Mouse (Mus musculus) hindbrain, embryonic 10.5 days (tissue): ENCODE results near the gene Armc9. TPM values are rescaled to one million over a fixed set of nuclear protein-coding genes. Genes with fewer than 3 reads are reported as not detected.

Experiments used
- DNase-seq: peaks from one replicate; pipeline ENCODE4 v3.0.0-alpha.2; 2017; ENCODE audit warnings: low spot score
- H3K27ac ChIP-seq: fragments of 300-500 bp; sonication (generic); 2 replicates; pipeline ENCODE4 v1.5.1; 2016; ENCODE audit warnings: mild to moderate bottlenecking, moderate library complexity
- H3K27me3 ChIP-seq: fragments of 300-500 bp; sonication (generic); 2 replicates; pipeline ENCODE4 v1.6.1; 2016; ENCODE audit warnings: mild to moderate bottlenecking; ENCODE audit not compliant: poor library complexity, insufficient read depth, severe bottlenecking
- H3K36me3 ChIP-seq: fragments of 300-500 bp; sonication (generic); 2 replicates; pipeline ENCODE4 v1.6.1; 2016; ENCODE audit warnings: mild to moderate bottlenecking, moderate library complexity
- H3K4me1 ChIP-seq: fragments of 300-500 bp; sonication (generic); replicated peaks from 2 replicates; pipeline ENCODE4 v1.6.1; 2016; ENCODE audit warnings: mild to moderate bottlenecking
- H3K4me3 ChIP-seq: fragments of 300-500 bp; sonication (generic); 2 replicates; pipeline ENCODE4 v1.5.1; 2016; ENCODE audit warnings: mild to moderate bottlenecking, moderate library complexity
- H3K9me3 ChIP-seq: fragments of 300-500 bp; sonication (generic); 2 replicates; pipeline ENCODE4 v1.6.1; 2016; ENCODE audit warnings: mild to moderate bottlenecking, moderate library complexity
- WGBS: fragments of 180-500 bp; shearing (Covaris S2); methylation state at CpG from one replicate; pipeline ENCODE4 v1.1.7; 2016; 5-methylcytosine and 5-hydroxymethylcytosine counted together
- polyA plus RNA-seq: library from polyadenylated mRNA; unstranded; fragments of >200 nt; fragmentation: Nextera tagmentation; extraction: Ambion mirVana; gene quantifications from 2 replicates; pipeline ENCODE4 v1.2.1, GENCODE M21; 2016

The Armc9 gene
- polyA plus RNA-seq, 1 experiment from 2014 or later = 39.3 TPM

DNA sequence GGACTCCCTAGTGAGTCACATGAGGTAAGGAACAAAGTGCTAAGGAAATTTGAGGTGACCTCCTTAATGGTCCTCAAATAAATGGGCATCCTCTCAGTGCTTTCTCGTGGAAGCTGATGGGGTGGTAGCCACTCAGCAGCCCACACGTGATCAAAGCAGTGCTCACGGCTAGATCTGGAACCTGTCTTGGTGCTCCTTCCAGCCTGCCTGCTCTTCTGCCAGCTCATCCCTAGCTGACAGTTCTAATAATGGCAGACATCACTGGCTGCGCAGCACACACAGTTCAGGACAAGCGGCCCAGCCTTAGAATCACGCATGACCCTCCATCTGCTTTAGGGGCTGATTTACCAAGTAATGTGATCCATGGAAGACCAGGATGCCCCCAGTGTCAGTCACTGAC is 85.3 kb downstream of the Armc9 start:
- H3K9me3 ChIP-seq = no peaks in the 10 kb centered on the region
- no peaks in the 10 kb centered on the region for H3K27me3 ChIP-seq
- H3K4me1 ChIP-seq = peaks cover 10% of the 10 kb centered on the region
- no peak overlapping the region for H3K4me3 ChIP-seq
- H3K36me3 ChIP-seq = peaks cover 5% of the 10 kb centered on the region
- WGBS = 92% methylated on average over 6 of the region's 6 CpGs
- H3K27ac ChIP-seq = no peak overlapping the region
- no peak for DNase-seq

DNA sequence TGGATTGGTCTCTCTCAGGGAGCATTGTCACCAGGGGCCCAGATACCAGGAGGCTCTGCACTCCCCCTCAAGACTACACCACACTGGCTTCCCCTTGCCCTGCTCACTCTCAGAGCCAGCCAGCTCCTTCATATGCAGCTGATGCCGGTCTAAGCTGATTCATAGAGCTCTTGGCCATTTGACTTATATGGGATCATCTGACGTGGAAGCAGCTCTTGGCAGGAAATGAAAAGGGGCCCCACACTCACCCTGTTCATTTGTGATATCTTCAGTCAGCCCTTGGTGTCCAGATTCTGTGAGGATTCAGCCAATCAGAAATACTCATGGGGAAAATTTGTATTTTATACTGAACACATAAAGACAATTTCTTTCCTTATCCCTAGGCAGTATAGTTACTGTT is 86.4 kb downstream of the Armc9 start:
- Histone ChIP-seq H3K27me3 (no peaks in the 10 kb centered on the region), H3K4me3 (no peak overlapping the region), H3K27ac (no peak overlapping the region), H3K36me3 (peaks cover 16% of the 10 kb centered on the region), H3K9me3 (no peaks in the 10 kb centered on the region), H3K4me1 (peaks cover 10% of the 10 kb centered on the region)
- 84% methylated on average over 2 of the region's 2 CpGs for WGBS
- no peak for DNase-seq

DNA sequence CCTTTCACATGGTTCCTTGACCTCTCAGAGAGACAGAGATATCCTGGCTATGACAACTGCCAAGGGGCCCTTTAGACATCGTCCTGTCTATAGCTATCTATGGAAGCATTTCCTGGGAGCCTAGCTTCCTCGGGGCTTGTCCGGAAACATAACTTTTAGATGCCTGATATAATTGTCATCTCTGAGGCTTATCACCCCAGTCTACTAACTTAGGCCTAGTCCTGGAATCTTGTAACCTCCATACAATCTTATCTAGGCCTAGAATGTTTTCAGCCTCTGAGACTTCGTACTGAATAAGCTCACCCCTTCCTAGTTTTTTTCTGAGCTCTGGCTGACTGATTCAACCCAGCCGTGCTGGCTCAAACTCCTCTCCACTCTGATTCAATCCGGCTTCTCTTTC is 88.9 kb downstream of the Armc9 start:
- no peak overlapping the region for H3K4me3 ChIP-seq
- H3K36me3 ChIP-seq = peaks cover 32% of the 10 kb centered on the region
- H3K27me3 ChIP-seq = no peaks in the 10 kb centered on the region
- no peak overlapping the region for H3K27ac ChIP-seq
- 87% methylated on average over 6 of the region's 6 CpGs for WGBS
- no peaks in the 10 kb centered on the region for H3K9me3 ChIP-seq
- no peak for DNase-seq
- H3K4me1 ChIP-seq = 0 out of 2 replicates have a peak, but pooled peaks cover under 1% of the 10 kb centered on the region

DNA sequence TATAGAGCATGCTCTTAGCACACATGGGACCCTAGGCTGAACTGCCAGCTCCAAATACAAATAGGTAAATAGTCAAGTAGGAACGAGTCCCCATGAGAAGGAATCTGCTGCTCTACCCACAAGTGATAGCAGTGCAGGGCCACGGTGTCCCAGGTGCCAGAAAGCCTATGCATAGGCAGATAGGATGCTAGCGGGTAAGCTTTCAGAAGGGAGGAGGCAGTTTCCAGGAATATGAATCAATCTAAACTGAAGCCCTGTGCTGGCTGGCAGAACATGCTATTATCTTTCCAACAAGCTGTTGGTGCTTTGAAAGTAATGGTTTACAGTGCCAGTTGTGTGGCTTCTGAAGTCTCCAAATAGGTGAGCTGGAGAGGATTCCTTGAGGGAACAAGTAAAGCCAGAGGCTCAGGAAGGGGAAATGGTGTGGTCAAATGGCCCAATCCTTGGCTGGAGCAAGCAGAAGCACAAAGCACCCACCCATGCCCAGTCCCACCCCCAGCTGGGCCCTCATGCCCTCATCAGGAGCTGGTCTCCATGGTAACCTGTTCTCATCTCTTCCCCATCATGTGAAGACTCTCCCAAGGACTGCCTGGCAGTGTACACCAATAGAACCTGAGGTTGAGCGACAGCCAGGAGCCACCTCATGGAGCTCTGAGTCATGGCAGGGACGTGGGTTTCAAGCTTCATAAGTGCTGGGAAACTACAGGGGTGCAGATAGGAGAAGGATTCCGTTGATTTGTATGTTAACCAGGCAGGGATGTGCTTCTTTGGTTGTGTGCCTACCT is 90.9 kb downstream of the Armc9 start:
- Histone ChIP-seq H3K27ac (no peak overlapping the region), H3K27me3 (no peaks in the 10 kb centered on the region), H3K36me3 (peaks cover 46% of the 10 kb centered on the region), H3K9me3 (no peaks in the 10 kb centered on the region), H3K4me3 (no peak overlapping the region), H3K4me1 (no peaks in the 10 kb centered on the region)
- WGBS = 88% methylated on average over 6 of the region's 6 CpGs
- no peak for DNase-seq

DNA sequence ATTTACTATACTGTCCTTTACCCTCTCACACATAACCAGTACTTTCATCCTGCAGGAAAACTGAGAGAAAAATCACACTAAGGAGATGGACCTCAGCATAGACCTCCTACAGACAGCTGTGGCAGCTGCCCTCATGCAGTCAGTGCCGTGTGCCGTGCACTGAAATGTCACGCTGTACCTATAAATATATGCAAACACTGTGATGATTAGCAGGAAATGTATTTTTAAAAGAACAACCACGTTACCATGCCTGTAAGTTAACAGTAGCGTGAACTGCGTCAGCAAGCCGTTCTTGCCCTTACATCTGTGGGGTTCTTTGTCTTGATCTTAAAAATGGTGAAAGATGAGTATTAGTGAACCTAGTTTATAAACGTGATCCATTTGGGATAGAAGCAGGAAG is 98.8 kb downstream of the Armc9 start:
- peaks cover 5% of the 10 kb centered on the region; the same call in 1 of the 2 replicates for H3K4me1 ChIP-seq
- peaks cover 25% of the 10 kb centered on the region for H3K36me3 ChIP-seq
- no peak for DNase-seq
- H3K27ac ChIP-seq = no peak overlapping the region
- 91% methylated on average over 8 of the region's 8 CpGs for WGBS
- no peak overlapping the region for H3K4me3 ChIP-seq
- no peaks in the 10 kb centered on the region for H3K27me3 ChIP-seq
- H3K9me3 ChIP-seq = no peaks in the 10 kb centered on the region

DNA sequence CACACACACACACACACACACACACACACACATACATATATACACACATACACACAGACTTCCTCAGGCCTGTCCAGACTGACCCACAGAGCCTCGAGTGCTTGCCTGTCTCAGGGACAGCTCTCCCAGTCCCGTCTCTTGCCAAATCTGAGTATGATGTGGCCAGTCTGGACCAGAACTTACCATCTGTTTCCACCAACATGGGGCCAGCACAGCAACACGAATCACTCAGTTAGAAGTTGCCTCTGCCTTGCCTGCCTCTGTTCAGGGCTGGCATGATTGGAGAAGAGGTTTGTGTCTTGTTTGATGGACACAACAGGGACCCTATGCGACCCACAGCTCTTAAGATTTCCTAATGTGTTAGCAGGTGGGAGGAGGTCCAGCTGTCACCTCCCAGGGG is 101.7 kb downstream of the Armc9 start:
- H3K9me3 ChIP-seq = no peaks in the 10 kb centered on the region
- H3K36me3 ChIP-seq = 0 out of 2 replicates have a peak, but pooled peaks cover 10% of the 10 kb centered on the region
- no peak for DNase-seq
- 76% methylated on average over 4 of the region's 4 CpGs for WGBS
- no peak overlapping the region for H3K27ac ChIP-seq
- H3K4me3 ChIP-seq = no peak overlapping the region
- H3K27me3 ChIP-seq = no peaks in the 10 kb centered on the region
- peaks cover 5% of the 10 kb centered on the region; the same call in 1 of the 2 replicates for H3K4me1 ChIP-seq

DNA sequence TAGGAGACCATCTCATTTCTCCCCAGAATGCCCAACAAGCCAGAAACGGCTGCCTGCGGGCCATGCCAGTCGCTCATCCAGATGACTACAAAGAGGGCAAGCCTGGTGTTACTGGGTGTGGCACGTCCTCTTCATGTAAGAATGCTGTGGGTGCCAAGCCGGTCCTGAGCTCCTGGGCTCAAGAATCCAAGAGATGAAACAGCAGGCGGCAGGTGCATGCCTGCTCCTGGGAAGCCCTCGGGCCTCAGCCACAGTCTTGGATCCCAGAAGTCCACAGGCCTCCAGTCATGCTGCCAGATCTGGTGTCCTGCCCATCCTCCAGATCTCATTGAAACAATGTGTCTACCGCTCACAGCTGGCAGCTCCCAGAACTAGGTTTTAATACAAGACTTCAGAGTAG is 102.6 kb downstream of the Armc9 start:
- Histone ChIP-seq H3K4me3 (no peak overlapping the region), H3K27me3 (no peaks in the 10 kb centered on the region), H3K9me3 (no peaks in the 10 kb centered on the region), H3K36me3 (0 out of 2 replicates have a peak, but pooled peaks cover 10% of the 10 kb centered on the region), H3K4me1 (peaks cover 5% of the 10 kb centered on the region; the same call in 1 of the 2 replicates), H3K27ac (no peak overlapping the region)
- DNase-seq = no peak
- 91% methylated on average over 8 of the region's 8 CpGs for WGBS

DNA sequence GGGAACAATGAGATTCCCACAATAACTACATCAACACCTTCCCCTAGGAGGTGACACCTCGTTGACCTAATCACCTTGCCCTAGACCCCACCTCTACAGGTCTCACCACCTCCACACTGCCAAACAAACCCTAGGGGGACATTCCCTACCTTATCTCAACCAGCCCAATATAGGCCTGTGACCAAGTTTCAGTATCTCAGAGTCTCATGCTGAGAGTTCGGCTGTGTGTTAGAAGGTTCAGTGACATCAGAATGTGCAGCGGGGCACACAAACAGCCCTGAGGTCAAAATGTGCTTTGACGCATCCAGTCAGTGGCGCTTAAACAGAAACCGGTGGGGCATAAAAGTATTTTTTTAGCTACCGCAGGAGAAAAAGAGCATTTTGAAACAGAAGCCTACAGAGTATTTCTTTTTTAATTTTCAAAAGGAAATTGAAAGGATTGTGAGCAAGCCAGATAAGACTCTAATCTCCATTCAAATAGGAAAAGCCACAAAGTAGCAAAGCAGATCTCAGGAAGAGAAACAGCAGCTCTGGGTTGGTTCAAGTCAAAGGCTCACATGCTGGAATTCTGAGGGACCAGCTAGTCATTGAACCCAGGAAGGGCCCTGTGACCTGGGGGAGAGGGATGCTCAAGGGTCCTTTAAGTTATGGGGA is 103.7 kb downstream of the Armc9 start:
- H3K36me3 ChIP-seq = 0 out of 2 replicates have a peak, but pooled peaks cover 10% of the 10 kb centered on the region
- 69% methylated on average over 7 of the region's 7 CpGs for WGBS
- DNase-seq = no peak
- peaks cover 6% of the 10 kb centered on the region for H3K4me1 ChIP-seq
- no peak overlapping the region for H3K4me3 ChIP-seq
- no peak overlapping the region for H3K27ac ChIP-seq
- no peaks in the 10 kb centered on the region for H3K9me3 ChIP-seq
- no peaks in the 10 kb centered on the region for H3K27me3 ChIP-seq

DNA sequence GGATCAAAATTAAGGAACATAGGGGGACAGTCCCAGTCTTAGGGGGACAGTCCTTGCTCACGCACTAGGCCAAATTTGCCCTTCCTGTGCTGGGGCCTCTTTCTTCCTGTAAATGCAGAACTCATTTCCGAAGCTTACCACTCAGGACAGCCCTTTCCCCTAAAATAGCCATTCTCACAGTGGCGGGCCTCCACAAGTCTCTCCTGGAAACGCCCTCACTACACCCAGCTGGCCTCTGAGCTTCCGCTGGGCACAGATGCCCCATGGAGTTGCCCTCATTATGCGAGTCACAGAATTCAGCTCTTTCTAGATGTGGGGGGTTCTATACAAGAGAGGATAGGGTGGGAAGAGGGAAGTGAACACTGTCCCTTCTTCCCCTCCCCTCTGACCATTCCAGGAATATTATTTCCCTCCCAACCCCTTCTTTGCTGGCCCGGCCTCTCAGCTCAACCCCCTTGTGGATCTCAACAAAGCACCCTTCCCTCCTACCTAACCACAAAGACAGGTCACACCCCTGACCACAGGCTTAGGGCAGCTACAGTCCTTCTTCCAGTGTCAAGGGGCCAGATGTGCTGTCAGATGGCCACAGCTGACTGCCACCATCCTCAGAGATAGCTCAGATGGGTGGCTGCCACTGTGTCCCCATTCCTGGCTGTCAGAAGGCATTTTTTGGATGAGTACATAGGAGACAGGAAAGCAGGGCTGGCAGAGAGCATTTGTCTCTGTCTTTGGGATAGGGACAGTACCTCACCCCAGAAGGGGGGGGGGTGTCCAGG is 109.2 kb downstream of the Armc9 start:
- H3K27me3 ChIP-seq = no peaks in the 10 kb centered on the region
- H3K4me1 ChIP-seq = peaks cover 11% of the 10 kb centered on the region; the same call in 1 of the 2 replicates
- no peak for DNase-seq
- no peak overlapping the region for H3K4me3 ChIP-seq
- 70% methylated on average over 7 of the region's 7 CpGs for WGBS
- H3K9me3 ChIP-seq = no peaks in the 10 kb centered on the region
- 0 out of 2 replicates have a peak overlapping the region, but pooled peaks have one; percentile 30 for H3K27ac ChIP-seq
- no peaks in the 10 kb centered on the region for H3K36me3 ChIP-seq

DNA sequence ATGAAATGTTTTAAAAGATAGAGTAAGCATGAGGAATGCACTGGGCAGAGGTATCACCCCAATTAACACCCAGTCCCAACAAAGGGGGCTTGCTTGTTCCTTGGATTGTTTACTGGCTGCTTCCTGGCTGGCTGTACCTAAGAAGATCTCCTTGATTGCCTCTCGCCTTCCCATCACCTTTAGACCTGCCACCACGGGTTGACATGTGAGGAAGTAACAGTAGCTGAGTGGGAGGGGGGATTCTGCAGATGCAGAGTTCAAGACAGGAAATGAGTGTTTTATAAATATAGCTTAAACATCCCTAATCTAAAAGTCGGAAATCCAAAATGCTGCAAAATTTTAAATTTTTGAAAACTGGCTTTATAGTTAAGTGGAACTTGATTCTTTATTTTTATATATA is 110.5 kb downstream of the Armc9 start:
- H3K27ac ChIP-seq = no peak overlapping the region
- peaks cover 11% of the 10 kb centered on the region; the same call in 1 of the 2 replicates for H3K4me1 ChIP-seq
- no peak overlapping the region for H3K4me3 ChIP-seq
- DNase-seq = no peak
- no peaks in the 10 kb centered on the region for H3K9me3 ChIP-seq
- 76% methylated on average over 3 of the region's 3 CpGs for WGBS
- H3K36me3 ChIP-seq = no peaks in the 10 kb centered on the region
- H3K27me3 ChIP-seq = no peaks in the 10 kb centered on the region

DNA sequence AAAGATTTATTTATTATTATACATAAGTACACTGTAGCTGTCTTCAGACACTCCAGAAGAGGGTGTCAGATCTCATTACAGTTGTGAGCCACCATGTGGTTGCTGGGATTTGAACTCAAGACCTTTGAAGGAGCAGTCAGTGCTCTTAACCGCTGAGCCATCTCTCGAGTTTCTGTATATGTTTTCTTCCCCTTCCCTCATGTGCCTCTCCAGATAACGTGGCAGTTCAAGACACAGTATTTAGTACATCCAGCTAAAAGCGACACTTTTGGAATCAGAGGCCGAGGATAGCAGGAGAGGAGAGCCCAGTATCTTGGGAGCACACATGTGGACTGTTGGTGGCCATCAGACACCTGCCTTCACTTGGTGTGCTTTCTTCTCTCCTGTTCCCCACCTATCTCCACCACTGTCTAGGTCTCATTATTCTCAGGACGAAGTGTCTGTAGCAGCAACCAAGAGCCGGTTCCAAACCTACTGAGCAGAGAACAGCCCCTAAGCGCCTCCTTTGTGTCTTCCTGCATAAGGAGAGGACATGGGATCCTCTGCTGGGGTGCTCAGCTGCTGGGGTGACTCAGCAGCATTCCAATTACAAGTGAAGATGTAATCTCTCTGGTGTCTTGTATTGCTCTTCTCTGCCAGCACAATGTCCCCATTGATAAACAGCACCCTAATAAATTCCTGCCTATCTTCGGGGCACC is 114.1 kb downstream of the Armc9 start:
- DNase-seq = no peak
- Histone ChIP-seq H3K27me3 (no peaks in the 10 kb centered on the region), H3K36me3 (no peaks in the 10 kb centered on the region), H3K4me1 (peaks cover 5% of the 10 kb centered on the region; the same call in 1 of the 2 replicates), H3K27ac (no peak overlapping the region), H3K4me3 (no peak overlapping the region), H3K9me3 (no peaks in the 10 kb centered on the region)
- 87% methylated on average over 9 of the region's 9 CpGs for WGBS

DNA sequence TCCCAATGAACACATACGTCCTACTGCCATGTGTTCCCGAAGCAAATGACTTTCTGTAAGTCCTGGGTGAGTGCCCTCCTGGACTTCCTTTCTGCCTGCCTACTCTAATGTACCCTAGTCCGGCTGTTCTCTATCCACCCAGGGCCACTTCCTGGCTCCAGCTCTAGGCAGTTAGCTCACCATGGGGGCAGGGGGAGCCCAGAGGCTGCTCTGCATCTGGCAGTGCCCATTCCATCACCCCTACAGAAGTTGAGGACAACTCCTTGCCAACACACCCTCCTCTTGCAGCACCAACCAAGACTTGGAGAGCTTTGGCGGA is 114.6 kb downstream of the Armc9 start:
- H3K36me3 ChIP-seq = no peaks in the 10 kb centered on the region
- 0 out of 2 replicates have a peak, but pooled peaks cover under 1% of the 10 kb centered on the region for H3K4me1 ChIP-seq
- H3K4me3 ChIP-seq = no peak overlapping the region
- no peak overlapping the region for H3K27ac ChIP-seq
- DNase-seq = no peak
- H3K27me3 ChIP-seq = no peaks in the 10 kb centered on the region
- WGBS = 87% methylated on average over 4 of the region's 4 CpGs
- no peaks in the 10 kb centered on the region for H3K9me3 ChIP-seq
